Mouse (Mus musculus) splenic B cell, adult 2 months (primary cell): ENCODE data around the gene Il1r2.

Source experiments
- DNase-seq: peaks from one replicate; pipeline ENCODE4 v3.0.0-alpha.2; 2011; ENCODE audit warnings: low read depth, low spot score
- H3K27me3 ChIP-seq: 2 replicates; pipeline ENCODE4 v1.6.1; 2012; ENCODE audit warnings: mild to moderate bottlenecking, low read length, moderate library complexity, mixed read lengths; ENCODE audit not compliant: control insufficient read depth, poor library complexity, insufficient read depth, severe bottlenecking
- H3K36me3 ChIP-seq: 2 replicates; pipeline ENCODE4 v1.6.1; 2012; ENCODE audit warnings: mild to moderate bottlenecking, low read length, moderate library complexity, mixed read lengths; ENCODE audit not compliant: control insufficient read depth, poor library complexity, insufficient read depth, severe bottlenecking

Gene Il1r2

DNA sequence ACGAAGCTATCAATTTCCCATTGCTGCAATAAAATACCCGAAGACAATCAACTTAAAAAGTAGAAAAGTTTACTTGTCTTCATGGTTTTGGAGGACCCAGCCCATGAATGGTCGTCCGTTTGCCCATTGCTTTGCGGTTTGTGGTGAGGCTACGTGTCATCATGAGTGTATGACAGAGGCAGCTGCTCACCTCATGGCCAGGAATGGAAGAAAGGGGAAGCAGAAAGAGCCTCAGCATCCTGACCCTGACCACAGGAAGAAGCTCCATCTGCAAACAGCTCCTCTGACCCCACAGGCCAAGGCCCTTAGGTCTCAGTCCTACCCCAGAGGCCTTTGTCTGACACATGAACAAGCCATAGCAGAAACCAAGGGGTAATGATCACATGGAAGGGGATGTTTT lies 22.7 kb upstream of the Il1r2 start:
- Histone ChIP-seq H3K27me3 (no peaks in the 10 kb centered on the region), H3K36me3 (no peaks in the 10 kb centered on the region)
- peak; percentile 51 for DNase-seq

DNA sequence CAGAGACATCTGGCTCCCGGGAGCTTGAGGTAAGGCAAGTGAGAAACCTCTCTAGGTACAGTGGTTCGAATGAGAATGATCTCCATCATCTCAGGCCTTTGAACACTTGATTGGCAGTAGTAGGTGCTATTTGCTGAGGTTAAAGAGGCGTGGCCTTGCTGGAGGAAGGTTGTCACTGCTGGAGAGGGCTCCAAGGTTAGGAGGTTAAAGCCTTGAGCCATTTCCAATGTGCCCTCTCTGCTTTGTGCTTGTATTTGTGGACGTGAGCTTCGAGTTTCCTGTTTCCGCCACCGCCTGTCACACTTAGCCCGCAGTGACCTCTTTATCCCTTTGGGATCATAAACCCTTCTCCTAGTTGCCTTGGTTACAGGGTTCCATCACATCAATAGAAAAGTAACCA lies 21.7 kb upstream of the Il1r2 start:
- Histone ChIP-seq H3K27me3 (no peaks in the 10 kb centered on the region), H3K36me3 (no peaks in the 10 kb centered on the region)
- DNase-seq, result no peak

DNA sequence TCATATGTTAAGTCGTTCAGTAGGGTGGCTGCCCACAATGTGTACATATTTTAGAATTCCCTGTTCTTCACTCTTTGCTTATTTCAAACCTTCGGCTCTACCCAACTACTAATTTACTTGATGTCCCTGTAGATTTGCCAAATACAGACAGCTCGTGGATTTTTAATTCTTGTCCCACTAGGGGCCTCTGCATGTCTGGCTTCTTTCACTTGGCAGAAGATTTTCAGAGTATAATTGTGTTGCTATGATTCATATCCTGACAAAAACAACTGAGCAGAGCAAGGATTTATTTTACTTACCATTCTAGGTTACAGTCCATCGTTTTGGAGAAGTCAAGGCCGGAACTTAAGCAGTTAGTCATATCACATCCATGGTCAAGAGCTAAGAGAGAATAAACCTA lies 20.8 kb upstream of the Il1r2 start:
- Histone ChIP-seq H3K27me3 (no peaks in the 10 kb centered on the region), H3K36me3 (no peaks in the 10 kb centered on the region)
- DNase-seq, result no peak

DNA sequence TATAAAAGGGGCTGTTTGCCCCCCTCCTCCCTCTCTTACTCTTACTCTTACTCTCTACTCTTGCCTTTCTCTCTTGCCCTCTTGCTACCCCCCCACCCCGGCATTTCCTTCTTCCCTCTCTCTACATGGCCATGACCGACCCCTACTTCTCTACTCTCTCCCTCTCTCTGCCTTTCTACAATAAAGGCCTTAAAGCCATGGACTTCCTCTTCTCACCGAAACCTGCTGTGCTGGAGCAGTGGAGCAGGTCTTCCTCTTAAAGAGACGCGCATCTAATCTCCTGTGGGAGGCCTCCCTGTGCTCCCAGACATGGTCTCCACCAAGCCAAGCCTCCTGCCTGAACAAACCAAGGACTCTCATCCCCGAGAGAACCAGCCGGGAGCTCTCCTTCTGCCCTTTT lies 18.8 kb upstream of the Il1r2 start:
- no peaks in the 10 kb centered on the region for H3K36me3 ChIP-seq
- H3K27me3 ChIP-seq, result no peaks in the 10 kb centered on the region
- peak; percentile 62 for DNase-seq

DNA sequence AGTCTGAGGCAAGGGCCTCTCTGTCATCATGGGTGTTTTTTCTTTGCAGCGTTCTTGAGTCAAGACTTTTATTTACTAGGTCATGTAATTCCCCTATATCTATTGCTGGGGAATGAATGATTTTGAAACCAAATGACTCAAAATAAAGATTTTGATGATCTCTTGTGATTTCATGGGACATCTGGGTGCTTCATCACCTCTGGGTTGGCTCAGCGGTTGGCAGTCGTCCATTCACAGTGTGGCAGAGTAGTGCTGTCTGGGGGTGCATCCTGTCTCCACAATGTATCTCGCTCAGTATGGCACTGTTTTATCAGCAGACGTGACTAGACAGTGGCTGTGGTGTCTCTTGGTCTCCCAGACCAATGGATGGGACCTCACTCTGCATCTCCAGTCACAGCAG lies 17.9 kb upstream of the Il1r2 start:
- H3K36me3 ChIP-seq, result no peaks in the 10 kb centered on the region
- DNase-seq, result no peak
- no peaks in the 10 kb centered on the region for H3K27me3 ChIP-seq

DNA sequence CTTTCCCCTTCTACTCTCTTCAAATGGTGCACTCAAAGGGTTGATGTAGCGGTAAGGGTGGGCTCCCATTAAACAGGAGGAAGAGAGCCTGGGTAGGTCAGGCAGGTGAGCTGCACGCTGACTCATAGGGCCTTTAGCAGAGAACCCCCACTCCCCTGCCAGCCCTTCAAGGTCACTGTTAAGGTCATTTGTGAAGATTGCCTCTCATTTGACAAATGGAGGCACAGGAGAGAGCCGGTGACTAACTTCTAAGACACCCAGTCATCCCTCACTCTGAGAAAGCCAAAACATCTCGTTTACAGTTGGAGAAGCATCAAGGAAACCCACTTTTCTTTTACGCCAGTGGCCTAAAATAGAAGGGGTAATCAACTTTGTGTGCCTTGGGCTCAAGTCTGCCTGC lies 16.5 kb upstream of the Il1r2 start:
- Histone ChIP-seq H3K27me3 (no peaks in the 10 kb centered on the region), H3K36me3 (no peaks in the 10 kb centered on the region)
- no peak for DNase-seq

DNA sequence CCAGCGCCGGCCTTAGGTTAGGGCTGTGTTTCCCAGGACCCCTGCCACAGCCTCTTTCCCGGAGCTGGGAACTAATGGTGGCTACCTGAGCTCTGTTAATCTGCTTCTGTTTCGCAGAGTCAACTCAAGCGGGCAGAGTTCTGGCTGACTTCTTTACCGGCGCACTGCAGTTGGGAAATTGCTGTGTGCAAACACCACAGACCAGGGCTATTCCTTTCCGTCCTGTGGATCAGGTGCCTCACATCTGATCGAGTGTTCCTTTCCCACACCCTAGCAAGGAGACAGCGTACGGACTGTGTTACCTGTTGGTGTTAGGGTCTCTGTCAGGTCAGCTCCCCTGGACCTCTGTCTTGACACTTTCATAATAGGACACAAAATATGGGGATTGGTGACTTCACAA lies 15.9 kb upstream of the Il1r2 start:
- Histone ChIP-seq H3K27me3 (no peaks in the 10 kb centered on the region), H3K36me3 (no peaks in the 10 kb centered on the region)
- DNase-seq, result no peak

DNA sequence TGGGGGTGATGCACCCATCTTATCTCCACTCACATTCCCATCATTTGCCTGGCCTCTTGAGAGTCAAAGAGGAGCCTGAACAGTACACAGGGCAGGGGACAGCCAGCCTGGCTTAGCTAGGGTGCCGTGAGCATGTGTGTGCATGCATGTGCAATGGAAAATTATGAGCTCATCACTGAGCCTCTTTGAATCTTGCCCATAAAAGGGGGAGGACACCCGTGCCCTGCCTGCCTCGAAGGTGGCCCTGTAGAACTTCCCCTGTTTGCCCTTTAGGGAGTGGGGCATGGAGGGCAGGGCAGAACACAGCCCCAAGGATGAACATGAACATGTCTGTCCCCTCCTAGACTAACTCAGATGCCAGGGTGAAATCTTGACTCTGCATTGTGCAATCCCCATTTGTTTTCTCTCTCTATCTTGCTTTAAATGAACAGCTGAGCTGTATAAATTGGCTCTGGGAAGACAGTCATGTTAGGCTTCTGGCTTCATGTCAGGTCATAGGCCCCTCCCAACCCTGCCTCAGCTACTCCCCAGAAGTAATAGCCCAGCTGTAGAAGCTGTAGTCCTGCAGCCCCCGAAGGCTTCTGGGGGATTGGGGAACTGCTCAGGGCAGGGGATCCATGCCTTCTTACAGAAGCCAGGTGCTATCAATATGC lies 14.6 kb upstream of the Il1r2 start:
- DNase-seq, result peak; percentile 62
- Histone ChIP-seq H3K27me3 (no peaks in the 10 kb centered on the region), H3K36me3 (no peaks in the 10 kb centered on the region)

DNA sequence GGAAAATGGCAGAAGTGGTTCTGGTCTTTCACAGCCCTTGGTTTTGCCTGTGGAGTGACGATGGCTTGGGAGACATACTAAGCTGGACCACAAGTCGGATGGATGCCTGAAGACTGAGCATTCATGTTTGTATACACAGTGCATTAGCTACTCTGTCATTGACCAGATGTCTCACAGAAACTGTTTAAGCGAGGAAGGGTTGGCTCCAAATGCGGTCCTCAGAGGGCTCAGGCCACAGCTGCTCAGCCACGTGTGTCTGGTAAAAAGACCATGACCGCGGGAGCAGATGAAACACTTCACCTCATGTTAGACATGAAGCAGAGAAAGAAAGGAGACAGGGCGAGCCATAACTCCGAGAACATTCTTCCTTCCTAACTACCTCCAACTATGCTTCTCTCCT lies 12.5 kb upstream of the Il1r2 start:
- H3K27me3 ChIP-seq, result no peaks in the 10 kb centered on the region
- DNase-seq, result no peak
- H3K36me3 ChIP-seq, result no peaks in the 10 kb centered on the region

DNA sequence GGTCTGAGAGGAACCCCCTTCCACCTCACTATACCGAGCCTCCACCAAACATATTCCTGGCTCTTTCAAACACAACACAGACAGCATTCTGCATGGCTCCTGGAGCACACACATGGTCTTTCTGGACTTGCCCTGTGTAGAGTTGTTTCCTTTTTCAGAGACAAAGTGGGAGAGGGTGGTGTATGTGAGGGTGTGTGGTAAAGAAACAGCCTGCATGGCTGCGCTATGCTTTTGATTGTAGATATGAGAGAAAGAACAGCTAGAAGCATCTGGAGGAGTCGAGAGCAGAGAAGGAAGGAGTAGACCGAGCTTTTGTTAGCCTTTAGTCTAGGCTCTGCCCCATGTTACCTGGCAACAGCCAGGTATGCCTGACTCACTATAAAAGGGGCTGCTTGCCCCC lies 10.5 kb upstream of the Il1r2 start:
- no peak for DNase-seq
- Histone ChIP-seq H3K36me3 (no peaks in the 10 kb centered on the region), H3K27me3 (no peaks in the 10 kb centered on the region)

DNA sequence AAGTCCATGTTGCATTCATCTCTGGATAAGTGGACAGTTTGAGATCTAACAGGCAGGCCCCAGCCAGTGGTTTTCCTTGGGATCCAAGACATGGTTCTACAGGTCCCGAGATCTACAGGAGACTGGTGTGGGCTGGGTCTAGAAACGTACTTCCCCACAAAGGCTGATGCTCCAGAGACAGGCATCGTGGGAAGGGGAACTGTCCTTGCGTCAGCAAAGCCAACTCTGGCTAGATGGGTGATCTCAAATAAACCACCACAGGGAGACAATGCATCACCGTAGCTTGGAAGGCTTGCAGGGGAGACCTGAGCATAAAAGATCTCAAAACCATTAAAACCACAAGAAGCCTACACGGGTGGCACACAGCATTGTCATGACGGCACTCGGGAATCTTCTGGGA lies 9.4 kb upstream of the Il1r2 start:
- no peaks in the 10 kb centered on the region for H3K36me3 ChIP-seq
- no peaks in the 10 kb centered on the region for H3K27me3 ChIP-seq
- DNase-seq, result no peak

DNA sequence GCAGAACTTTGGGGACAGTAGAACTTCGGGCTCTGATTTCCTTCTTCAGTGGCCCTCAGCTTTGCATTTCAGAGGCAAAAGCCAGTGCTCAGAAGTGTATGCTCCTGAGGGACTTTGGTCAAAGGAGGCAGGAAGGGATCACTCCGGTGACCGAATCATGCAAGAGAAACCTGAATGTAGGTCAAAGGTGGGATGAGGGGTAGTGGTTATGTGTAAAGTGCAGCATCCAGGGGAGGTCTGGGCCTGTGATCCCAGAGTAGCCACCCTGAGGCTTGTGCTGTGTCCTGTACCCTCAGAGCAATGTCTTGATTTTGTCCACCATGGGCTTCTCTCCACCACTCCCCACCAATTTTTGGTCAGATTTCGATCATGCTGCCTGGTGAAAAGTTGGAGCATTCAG lies 1.3 kb upstream of the Il1r2 start:
- H3K27me3 ChIP-seq, result no peaks in the 10 kb centered on the region
- DNase-seq, result no peak
- H3K36me3 ChIP-seq, result no peaks in the 10 kb centered on the region

DNA sequence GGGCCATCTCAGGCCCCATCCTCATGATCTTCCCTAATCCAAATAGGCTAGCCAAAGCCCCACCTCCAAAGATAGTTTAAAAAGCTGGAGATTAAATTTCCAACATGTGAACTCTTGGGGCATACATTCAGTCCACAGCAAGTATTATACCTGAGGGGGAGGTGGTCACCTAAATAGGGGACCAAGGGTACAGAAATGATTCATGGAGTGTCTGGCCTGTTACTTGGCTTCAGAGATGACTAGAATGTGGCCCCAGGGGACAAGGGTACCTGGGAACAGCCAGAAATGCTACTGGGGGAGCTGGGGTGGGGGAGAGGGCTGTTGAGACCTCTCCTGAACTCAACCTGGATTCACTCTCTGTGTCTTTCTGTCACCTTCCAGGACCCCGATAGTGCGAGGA lies 3.4 kb downstream of the Il1r2 start:
- Histone ChIP-seq H3K36me3 (no peaks in the 10 kb centered on the region), H3K27me3 (no peaks in the 10 kb centered on the region)
- DNase-seq, result no peak

DNA sequence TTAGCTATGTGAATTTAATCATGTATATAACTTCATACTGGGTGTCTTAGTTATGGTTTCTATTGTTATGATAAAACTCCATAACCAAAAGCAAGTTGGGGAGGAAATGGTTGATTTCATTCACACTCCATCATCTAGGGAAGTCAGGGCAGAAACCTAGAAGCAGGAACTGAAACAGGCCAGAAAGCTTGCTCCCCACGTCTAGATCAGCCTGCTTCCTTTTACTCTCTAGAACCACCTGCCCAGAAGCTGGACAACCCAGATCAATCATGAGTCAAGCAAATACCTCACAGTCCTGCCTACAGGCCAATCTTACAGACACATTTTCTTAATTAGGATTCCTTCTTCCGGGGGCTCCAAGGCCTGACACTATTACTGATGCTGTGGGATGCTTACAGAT lies 7.2 kb downstream of the Il1r2 start:
- Histone ChIP-seq H3K27me3 (no peaks in the 10 kb centered on the region), H3K36me3 (no peaks in the 10 kb centered on the region)
- peak; percentile 68 for DNase-seq

DNA sequence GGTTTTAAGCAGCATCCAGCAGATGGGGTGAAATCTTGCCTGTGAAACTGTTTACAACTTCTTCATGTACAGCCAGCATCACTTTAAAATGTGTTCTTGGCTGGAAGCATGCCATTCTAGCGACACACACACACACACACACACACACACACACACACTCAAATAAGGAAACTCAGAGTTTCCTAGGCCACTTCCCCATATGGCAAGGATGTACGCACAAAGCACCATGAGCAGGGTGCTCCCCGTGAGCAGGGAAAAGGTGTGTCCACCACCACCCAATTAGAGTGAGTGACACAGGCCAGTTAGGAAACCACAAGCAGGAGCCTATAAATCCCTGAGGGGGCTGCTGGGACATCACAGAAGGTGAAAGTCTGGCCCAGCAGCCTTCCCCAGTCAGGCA lies 10.5 kb downstream of the Il1r2 start:
- H3K36me3 ChIP-seq, result no peaks in the 10 kb centered on the region
- DNase-seq, result peak; percentile 85
- H3K27me3 ChIP-seq, result no peaks in the 10 kb centered on the region

DNA sequence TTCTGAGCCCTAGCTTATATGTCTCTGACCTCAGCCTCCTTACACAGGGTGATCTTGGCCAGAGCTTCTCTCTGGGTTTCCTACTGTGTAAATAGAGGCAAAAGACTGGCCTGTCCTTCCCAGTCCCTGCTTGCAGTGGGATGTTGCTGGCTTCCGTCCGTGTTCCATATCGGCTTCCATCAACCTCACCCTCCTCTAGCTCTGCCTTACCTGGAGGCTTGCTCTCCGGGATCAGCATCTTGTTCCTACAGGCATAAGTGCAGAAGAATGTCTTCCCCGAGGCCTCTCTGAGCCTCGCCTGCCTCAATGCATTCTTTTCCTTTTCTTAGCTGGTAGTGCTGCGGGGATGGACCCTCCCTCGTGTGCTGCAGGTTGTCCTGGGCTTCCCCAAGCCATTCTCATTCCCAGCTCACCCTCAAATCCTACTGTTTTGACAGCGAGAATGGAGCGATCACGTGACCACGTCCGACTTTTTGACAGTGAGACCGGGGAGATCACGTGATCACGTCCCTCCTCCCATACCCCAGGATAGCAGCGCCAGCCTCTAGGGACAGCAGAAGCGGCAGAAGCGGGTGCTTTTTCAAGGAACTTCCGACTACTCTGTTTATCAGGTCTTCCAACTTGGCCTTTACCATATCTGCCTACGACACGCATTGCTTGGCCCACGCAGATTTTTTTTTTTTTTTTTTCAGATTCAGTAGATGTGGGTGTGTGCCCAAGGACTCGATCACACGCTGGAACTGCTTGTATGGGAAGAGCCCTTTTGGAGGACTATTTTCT lies 11.7 kb downstream of the Il1r2 start:
- Histone ChIP-seq H3K36me3 (no peaks in the 10 kb centered on the region), H3K27me3 (no peaks in the 10 kb centered on the region)
- DNase-seq, result peak; percentile 70
